Mouse (Mus musculus): ENCODE results near the gene Slc25a3. TPM values are rescaled to one million over a fixed set of nuclear protein-coding genes. Genes with fewer than 3 reads are reported as not detected.

Gene Slc25a3
- polyA plus RNA-seq, 1 experiment from 2014 or later: 421 TPM

DNA sequence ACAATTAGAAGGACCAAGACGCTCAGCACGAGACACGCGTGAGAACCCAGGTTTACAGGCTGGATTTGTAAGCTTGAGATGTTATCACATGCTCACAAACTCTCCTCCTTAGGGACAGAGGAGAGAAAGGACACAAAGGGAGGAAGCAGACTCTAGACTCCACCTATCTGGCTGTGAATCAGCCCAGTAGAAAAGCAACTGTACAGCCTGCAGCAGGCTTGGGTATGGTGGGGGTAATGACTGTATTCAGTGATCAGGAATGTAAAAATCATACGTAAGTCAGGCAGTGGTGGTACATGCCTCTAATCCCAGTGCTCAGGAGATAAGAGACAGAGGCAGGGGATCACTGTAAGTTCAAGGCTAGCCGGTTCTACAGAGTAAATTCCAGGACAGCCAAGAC lies 32.5 kb upstream of the Slc25a3 start:
- DNase-seq (ENCODE audit: low spot score): no peak
- ATAC-seq (replicated peaks; ENCODE audit: insufficient number of reproducible peaks, low FRiP score, low TSS enrichment, low read depth): no peak
- Histone ChIP-seq H3K27ac (replicated peaks; ENCODE audit: low read depth, low read length) (no peak overlapping the region), H3K4me1 (ENCODE audit: control insufficient read depth, insufficient read depth, low read length) (no peaks in the 10 kb centered on the region), H3K4me2 (ENCODE audit: low read depth, low read length) (no peak overlapping the region), H3K36me3 (replicated peaks; ENCODE audit: control insufficient read depth, insufficient read depth, low read depth, low read length) (peaks cover 13% of the 10 kb centered on the region), H3K27me3 (ENCODE audit: control insufficient read depth, insufficient read depth, low read length) (no peaks in the 10 kb centered on the region), H3K9ac (replicated peaks; ENCODE audit: low read length) (no peak overlapping the region), H3K4me3 (ENCODE audit: low read depth, low read length) (no peak overlapping the region), H3K9me3 (replicated peaks; ENCODE audit: control insufficient read depth, low read length) (no peaks in the 10 kb centered on the region)
- 91% methylated on average over 6 of the region's 6 CpGs for WGBS

DNA sequence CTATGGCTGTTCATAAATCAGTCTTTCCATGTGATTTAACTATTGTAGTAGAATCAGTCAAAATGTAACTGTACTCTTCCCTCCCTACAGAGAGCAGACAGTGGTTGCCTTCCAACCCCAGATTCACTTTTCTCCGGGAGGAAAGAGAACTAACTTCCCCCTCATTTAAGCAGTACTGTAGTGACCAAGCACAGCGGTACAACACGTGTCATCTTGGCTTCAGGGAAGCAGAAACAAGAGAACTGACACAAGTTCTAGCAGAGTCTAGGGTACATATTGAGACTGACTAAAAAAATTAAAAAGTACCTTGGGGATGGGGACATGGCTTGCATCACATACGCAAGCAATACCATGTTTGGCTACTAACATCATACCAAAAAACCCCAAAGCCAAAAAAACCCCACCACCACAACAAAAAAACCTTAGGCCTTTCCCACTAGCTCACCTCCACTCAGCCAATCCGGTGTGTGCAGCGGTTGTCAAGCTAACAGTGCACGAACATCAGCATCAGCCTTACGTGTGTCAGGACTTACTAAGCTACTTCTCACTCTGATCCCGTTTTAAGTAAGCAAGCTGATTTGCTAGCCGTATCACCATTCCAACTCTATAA lies 30.1 kb upstream of the Slc25a3 start:
- Histone ChIP-seq H3K9ac (replicated peaks; ENCODE audit: low read length) (no peak overlapping the region), H3K4me3 (ENCODE audit: low read depth, low read length) (no peak overlapping the region), H3K9me3 (replicated peaks; ENCODE audit: control insufficient read depth, low read length) (no peaks in the 10 kb centered on the region), H3K4me1 (ENCODE audit: control insufficient read depth, insufficient read depth, low read length) (no peaks in the 10 kb centered on the region), H3K27ac (replicated peaks; ENCODE audit: low read depth, low read length) (no peak overlapping the region), H3K4me2 (ENCODE audit: low read depth, low read length) (no peak overlapping the region), H3K36me3 (replicated peaks; ENCODE audit: control insufficient read depth, insufficient read depth, low read depth, low read length) (peaks cover 17% of the 10 kb centered on the region), H3K27me3 (ENCODE audit: control insufficient read depth, insufficient read depth, low read length) (no peaks in the 10 kb centered on the region)
- no peak for ATAC-seq (replicated peaks; ENCODE audit: insufficient number of reproducible peaks, low FRiP score, low TSS enrichment, low read depth)
- 89% methylated on average over 10 of the region's 10 CpGs for WGBS
- no peak for DNase-seq (ENCODE audit: low spot score)

DNA sequence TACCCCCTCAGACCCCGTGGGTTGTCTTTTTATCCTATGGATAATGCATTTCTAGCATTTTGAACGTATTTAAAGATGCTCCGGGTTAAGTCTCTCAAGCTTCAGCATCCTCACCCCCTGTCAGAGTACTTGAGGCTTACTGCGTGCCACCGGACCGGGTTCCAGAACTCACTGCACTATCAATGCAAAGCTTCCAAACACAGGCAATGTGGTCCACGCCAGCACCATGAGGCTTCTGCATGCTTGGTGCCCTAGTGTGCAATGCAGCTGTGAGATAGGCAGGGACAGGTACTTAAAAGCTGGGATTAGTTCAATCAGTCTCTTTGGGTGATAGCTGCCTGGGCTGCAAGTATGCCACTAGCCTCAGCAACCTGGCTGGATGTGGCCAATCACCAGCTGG lies 21.6 kb upstream of the Slc25a3 start:
- Histone ChIP-seq H3K9ac (replicated peaks; ENCODE audit: low read length) (no peak overlapping the region), H3K4me1 (ENCODE audit: control insufficient read depth, insufficient read depth, low read length) (no peaks in the 10 kb centered on the region), H3K36me3 (replicated peaks; ENCODE audit: control insufficient read depth, insufficient read depth, low read depth, low read length) (peaks cover 15% of the 10 kb centered on the region), H3K9me3 (replicated peaks; ENCODE audit: control insufficient read depth, low read length) (no peaks in the 10 kb centered on the region), H3K27me3 (ENCODE audit: control insufficient read depth, insufficient read depth, low read length) (no peaks in the 10 kb centered on the region), H3K4me2 (ENCODE audit: low read depth, low read length) (no peak overlapping the region), H3K27ac (replicated peaks; ENCODE audit: low read depth, low read length) (no peak overlapping the region), H3K4me3 (ENCODE audit: low read depth, low read length) (no peak overlapping the region)
- 96% methylated on average over 7 of the region's 7 CpGs for WGBS
- ATAC-seq (replicated peaks; ENCODE audit: insufficient number of reproducible peaks, low FRiP score, low TSS enrichment, low read depth) (no peak), DNase-seq (ENCODE audit: low spot score) (no peak)

DNA sequence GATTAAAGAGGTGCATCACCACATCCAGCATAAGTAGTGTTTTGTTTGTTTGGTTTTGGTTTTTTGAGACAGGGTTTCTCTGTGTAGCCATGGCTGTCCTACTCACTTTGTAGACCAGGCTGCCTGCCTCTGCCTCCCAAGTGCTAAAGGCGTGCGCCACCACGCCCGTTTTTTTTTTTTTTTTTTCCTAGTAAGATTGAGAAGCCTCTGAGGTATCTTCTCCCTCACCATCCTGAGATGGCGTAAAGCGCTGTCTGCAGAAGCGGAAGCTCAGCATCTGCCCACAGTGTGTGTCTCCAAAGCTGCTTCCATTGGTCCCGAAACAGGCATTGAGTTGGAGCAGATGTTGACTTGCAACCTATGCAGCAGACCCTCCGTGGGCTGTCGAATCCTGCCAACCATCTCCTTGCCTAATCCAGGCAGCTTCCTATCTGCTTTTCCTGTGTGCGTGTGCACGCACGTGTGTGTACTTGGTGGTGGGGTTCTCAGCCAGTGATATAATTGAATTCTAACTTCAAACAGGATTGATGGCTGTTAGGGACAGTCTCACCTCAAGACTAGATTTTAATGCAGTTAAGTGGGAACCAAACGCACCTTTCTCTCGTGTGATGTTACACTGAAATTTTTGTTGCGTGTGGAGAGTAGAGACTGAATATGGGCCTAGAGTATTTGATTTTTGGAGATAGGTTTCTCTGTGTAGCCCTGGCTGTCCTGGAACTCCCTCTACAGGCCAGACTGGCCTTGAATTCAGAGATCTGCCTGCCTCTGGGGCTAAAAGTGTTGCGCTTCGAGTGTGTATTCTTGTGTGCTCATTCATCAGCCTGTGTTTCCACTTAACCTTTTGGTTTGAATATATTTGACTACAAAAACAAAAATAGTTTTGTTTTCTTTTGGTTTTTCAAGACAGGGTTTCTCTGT lies 19.7 kb upstream of the Slc25a3 start:
- no peaks in the 10 kb centered on the region for H3K9me3 ChIP-seq (replicated peaks; ENCODE audit: control insufficient read depth, low read length)
- ATAC-seq (replicated peaks; ENCODE audit: insufficient number of reproducible peaks, low FRiP score, low TSS enrichment, low read depth) (no peak), DNase-seq (ENCODE audit: low spot score) (no peak)
- H3K9ac ChIP-seq (replicated peaks; ENCODE audit: low read length): no peak overlapping the region
- 80% methylated on average over 18 of the region's 18 CpGs for WGBS
- peaks cover 5% of the 10 kb centered on the region; the same call in 1 of the 2 replicates for H3K36me3 ChIP-seq (replicated peaks; ENCODE audit: control insufficient read depth, insufficient read depth, low read depth, low read length)
- H3K27me3 ChIP-seq (ENCODE audit: control insufficient read depth, insufficient read depth, low read length): no peaks in the 10 kb centered on the region
- H3K4me2 ChIP-seq (ENCODE audit: low read depth, low read length): no peak overlapping the region
- no peak overlapping the region for H3K4me3 ChIP-seq (ENCODE audit: low read depth, low read length)
- no peak overlapping the region for H3K27ac ChIP-seq (replicated peaks; ENCODE audit: low read depth, low read length)
- H3K4me1 ChIP-seq (ENCODE audit: control insufficient read depth, insufficient read depth, low read length): no peaks in the 10 kb centered on the region

DNA sequence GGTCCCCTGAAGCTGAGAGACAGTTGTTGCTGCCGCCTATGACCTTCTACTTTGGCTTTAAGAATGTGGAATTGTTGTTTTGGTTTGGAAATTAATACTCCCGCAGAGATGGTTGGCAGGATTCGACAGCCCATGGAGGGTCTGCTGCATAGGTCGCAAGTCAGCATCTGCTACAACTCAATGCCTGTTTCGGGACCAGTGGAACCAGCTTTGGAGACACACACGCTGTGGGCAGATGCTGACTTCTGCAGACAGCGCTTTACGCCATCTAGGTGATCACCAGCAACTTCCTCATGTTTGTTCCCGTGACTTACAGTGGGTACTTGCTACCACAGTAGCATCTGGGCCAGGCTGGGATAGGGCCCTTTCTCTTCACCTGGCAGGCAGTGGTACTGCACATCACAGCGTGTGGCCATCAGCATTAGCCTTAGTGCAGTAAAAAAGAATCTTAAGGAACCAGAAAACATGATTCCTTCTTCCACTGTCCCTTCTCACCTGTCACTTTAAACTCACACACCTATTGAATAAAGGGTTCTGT lies 18.9 kb upstream of the Slc25a3 start:
- no peak for DNase-seq (ENCODE audit: low spot score)

DNA sequence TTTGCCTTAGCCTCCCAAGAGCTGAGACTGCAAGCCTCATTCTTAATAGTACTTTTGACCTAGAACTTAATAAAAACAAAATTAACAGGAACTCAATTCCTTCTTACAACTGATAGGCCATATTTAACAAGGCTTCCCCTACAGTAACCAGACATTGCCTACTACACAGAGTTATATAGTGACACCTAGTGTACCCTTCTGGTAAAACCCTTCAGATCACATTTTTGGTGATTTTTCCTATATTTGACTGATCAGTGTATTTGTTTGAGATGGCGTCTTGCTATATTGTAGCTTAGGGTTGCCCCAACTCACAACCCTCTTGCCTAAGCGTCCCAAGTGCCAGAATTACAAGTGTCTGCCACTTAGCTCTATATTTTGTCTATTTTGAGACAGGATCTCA lies 17.7 kb upstream of the Slc25a3 start:
- DNase-seq (ENCODE audit: low spot score) (peak; percentile 78), ATAC-seq (replicated peaks; ENCODE audit: insufficient number of reproducible peaks, low FRiP score, low TSS enrichment, low read depth) (no peak)
- Histone ChIP-seq H3K9me3 (replicated peaks; ENCODE audit: control insufficient read depth, low read length) (no peaks in the 10 kb centered on the region), H3K9ac (replicated peaks; ENCODE audit: low read length) (no peak overlapping the region), H3K4me3 (ENCODE audit: low read depth, low read length) (no peak overlapping the region), H3K4me1 (ENCODE audit: control insufficient read depth, insufficient read depth, low read length) (no peaks in the 10 kb centered on the region), H3K27me3 (ENCODE audit: control insufficient read depth, insufficient read depth, low read length) (no peaks in the 10 kb centered on the region), H3K36me3 (replicated peaks; ENCODE audit: control insufficient read depth, insufficient read depth, low read depth, low read length) (peaks cover 2% of the 10 kb centered on the region; the same call in 1 of the 2 replicates), H3K4me2 (ENCODE audit: low read depth, low read length) (no peak overlapping the region), H3K27ac (replicated peaks; ENCODE audit: low read depth, low read length) (no peak overlapping the region)
- 43% methylated on average over 2 of the region's 2 CpGs for WGBS

More for the DNA sequence above, 18.9 kb upstream of the Slc25a3 start:
- Histone ChIP-seq H3K27ac (replicated peaks; ENCODE audit: low read depth, low read length) (no peak overlapping the region), H3K4me3 (ENCODE audit: low read depth, low read length) (no peak overlapping the region), H3K27me3 (ENCODE audit: control insufficient read depth, insufficient read depth, low read length) (no peaks in the 10 kb centered on the region), H3K9ac (replicated peaks; ENCODE audit: low read length) (no peak overlapping the region), H3K9me3 (replicated peaks; ENCODE audit: control insufficient read depth, low read length) (no peaks in the 10 kb centered on the region), H3K36me3 (replicated peaks; ENCODE audit: control insufficient read depth, insufficient read depth, low read depth, low read length) (peaks cover 2% of the 10 kb centered on the region; the same call in 1 of the 2 replicates), H3K4me2 (ENCODE audit: low read depth, low read length) (no peak overlapping the region), H3K4me1 (ENCODE audit: control insufficient read depth, insufficient read depth, low read length) (no peaks in the 10 kb centered on the region)
- 0 out of 2 replicates have a peak, but pooled peaks have one; percentile 24 for ATAC-seq (replicated peaks; ENCODE audit: insufficient number of reproducible peaks, low FRiP score, low TSS enrichment, low read depth)
- WGBS: 60% methylated on average over 10 of the region's 10 CpGs

DNA sequence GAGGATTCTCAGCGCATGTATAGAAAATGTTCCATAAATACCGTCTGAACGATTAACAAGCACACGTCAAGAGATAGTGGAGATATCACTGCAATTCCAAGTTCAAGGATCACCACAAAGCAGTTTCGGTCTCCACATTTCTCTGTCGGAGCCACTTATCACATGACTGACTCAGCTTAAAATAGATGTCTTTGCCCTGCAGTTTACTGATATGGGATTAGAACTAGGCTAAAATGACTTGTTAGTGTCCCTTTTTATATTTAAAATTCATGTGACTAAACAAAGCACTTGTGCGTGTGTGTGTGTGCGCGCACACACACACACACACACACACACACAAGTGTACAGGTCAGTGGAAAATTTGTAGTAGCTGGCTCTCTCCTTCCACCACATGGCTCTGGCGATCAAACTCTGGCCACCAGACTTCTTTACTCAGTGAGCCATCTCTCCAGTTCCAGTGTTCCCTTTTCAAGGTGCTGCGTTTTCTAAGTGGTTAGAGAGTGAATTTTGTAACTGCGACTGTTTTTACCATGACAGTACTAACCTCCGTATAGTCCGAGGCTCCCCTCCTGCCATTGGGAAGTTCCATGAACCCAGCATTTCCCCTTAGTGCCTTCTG lies 15.4 kb upstream of the Slc25a3 start:
- H3K4me3 ChIP-seq (ENCODE audit: low read depth, low read length): no peak overlapping the region
- H3K27ac ChIP-seq (replicated peaks; ENCODE audit: low read depth, low read length): no peak overlapping the region
- no peak overlapping the region for H3K4me2 ChIP-seq (ENCODE audit: low read depth, low read length)
- DNase-seq (ENCODE audit: low spot score): no peak
- ATAC-seq (replicated peaks; ENCODE audit: insufficient number of reproducible peaks, low FRiP score, low TSS enrichment, low read depth): no peak
- no peaks in the 10 kb centered on the region for H3K36me3 ChIP-seq (replicated peaks; ENCODE audit: control insufficient read depth, insufficient read depth, low read depth, low read length)
- H3K27me3 ChIP-seq (ENCODE audit: control insufficient read depth, insufficient read depth, low read length): no peaks in the 10 kb centered on the region
- no peaks in the 10 kb centered on the region for H3K9me3 ChIP-seq (replicated peaks; ENCODE audit: control insufficient read depth, low read length)
- 90% methylated on average over 14 of the region's 14 CpGs for WGBS
- H3K9ac ChIP-seq (replicated peaks; ENCODE audit: low read length): no peak overlapping the region
- no peaks in the 10 kb centered on the region for H3K4me1 ChIP-seq (ENCODE audit: control insufficient read depth, insufficient read depth, low read length)

Data from embryonic facial prominence, embryonic 11.5 days (tissue).